Mouse (Mus musculus) embryonic facial prominence, embryonic 10.5 days (tissue): ENCODE results near the gene Pik3c2g. TPM values are rescaled to one million over a fixed set of nuclear protein-coding genes. Genes with fewer than 3 reads are reported as not detected.

Experiments
- DNase-seq: peaks from one replicate; pipeline ENCODE4 v3.0.0-alpha.2; 2017; ENCODE audit warnings: low spot score
- H3K27ac ChIP-seq: fragments of 300-500 bp; sonication (generic); replicated peaks from 2 replicates; pipeline ENCODE4 v1.5.1; 2016; ENCODE audit warnings: mild to moderate bottlenecking
- H3K27me3 ChIP-seq: fragments of 300-500 bp; sonication (generic); replicated peaks from 2 replicates; pipeline ENCODE4 v1.6.1; 2016; ENCODE audit warnings: low read depth, mild to moderate bottlenecking; ENCODE audit not compliant: poor library complexity, severe bottlenecking
- H3K36me3 ChIP-seq: fragments of 300-500 bp; sonication (generic); replicated peaks from 2 replicates; pipeline ENCODE4 v1.6.1; 2016; ENCODE audit warnings: mild to moderate bottlenecking, moderate library complexity
- H3K4me1 ChIP-seq: fragments of 300-500 bp; sonication (generic); 2 replicates; pipeline ENCODE4 v1.6.1; 2016
- H3K4me3 ChIP-seq: fragments of 300-500 bp; sonication (generic); 2 replicates; pipeline ENCODE4 v1.5.1; 2016; ENCODE audit warnings: mild to moderate bottlenecking, moderate library complexity
- H3K9me3 ChIP-seq: fragments of 300-500 bp; sonication (generic); 2 replicates; pipeline ENCODE4 v1.6.1; 2016; ENCODE audit warnings: mild to moderate bottlenecking
- WGBS: fragments of 180-500 bp; shearing (Covaris S2); methylation state at CpG from one replicate; pipeline ENCODE4 v1.1.7; 2016; 5-methylcytosine and 5-hydroxymethylcytosine counted together
- polyA plus RNA-seq: library from polyadenylated mRNA; unstranded; fragments of >200 nt; fragmentation: Nextera tagmentation; extraction: Ambion mirVana; gene quantifications from 2 replicates; pipeline ENCODE4 v1.2.1, GENCODE M21; 2016

Gene Pik3c2g
- polyA plus RNA-seq, 1 experiment from 2014 or later, result 0.25 TPM

DNA sequence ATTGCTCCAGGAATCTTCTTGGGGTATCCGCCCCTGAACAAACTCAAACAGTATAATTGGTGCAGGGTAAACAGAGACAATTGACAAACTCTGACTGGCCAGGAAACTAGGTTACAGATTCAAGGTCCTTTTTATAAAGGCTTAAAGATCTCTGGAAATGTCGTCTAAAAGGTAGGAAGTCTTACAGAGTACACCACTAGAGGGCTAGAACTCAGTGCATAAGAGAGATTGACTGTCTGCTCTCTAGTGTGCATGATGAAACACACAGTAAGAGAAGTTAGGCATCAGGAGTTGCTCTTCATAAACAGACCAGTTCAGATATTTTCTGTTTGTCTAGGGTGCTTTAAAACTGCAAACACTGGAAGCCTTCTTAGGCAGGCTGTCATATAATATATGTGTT is 9.4 kb downstream of the Pik3c2g start:
- 52% methylated on average over 2 of the region's 2 CpGs for WGBS
- Histone ChIP-seq H3K27me3 (no peaks in the 10 kb centered on the region), H3K4me1 (0 out of 2 replicates have a peak, but pooled peaks cover 6% of the 10 kb centered on the region), H3K27ac (no peak overlapping the region), H3K36me3 (no peaks in the 10 kb centered on the region), H3K9me3 (no peaks in the 10 kb centered on the region), H3K4me3 (no peak overlapping the region)
- no peak for DNase-seq

- Histone ChIP-seq H3K9me3 (no peaks in the 10 kb centered on the region), H3K4me3 (no peak overlapping the region), H3K27me3 (no peaks in the 10 kb centered on the region), H3K4me1 (0 out of 2 replicates have a peak, but pooled peaks cover 3% of the 10 kb centered on the region), H3K36me3 (no peaks in the 10 kb centered on the region), H3K27ac (no peak overlapping the region)
- WGBS, result 83% methylated on average over 1 of the region's 1 CpGs
- no peak for DNase-seq
Observed at GRCm38 (mm10) chr6:139599216-139599615, 12.2 kb downstream of the Pik3c2g start.

DNA sequence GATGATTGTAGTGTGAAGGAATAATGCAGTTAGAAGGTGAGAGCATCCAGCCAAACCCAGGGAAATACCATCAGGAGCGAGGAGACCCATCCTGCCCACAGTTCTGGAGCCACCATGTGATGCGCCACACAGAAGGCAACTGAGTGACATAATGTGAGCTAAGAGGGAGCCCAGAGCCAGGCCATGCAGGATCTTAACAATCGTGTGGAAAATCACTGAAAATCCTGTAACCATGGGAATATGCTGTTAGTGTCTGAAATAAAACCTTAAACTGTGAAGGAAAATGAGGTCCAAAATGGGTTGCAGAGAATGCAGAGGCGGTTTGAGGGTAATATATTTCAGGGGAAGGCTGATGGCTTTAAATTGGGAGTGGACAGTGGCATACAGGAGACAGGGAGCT is 31.8 kb downstream of the Pik3c2g start:
- H3K27ac ChIP-seq, result no peak overlapping the region
- 88% methylated on average over 4 of the region's 4 CpGs for WGBS

DNA sequence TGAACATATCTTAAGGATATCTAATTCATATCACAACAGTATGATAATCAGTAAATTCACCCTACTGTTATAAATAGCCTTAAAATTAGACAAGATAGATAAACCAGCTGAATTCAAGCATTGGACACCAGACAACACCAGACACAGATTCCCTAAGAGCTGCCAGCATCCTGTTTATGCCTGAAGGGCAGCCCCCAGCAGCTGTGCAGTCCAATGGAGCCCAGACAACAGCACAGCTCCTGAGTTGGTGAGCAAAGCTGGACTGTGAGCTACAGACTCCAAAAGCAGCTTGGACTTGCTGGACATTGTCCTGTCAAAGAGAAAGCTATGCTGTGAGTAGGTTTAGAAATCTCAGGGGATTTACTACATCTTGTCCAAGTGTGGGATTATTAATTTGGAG is 37.7 kb downstream of the Pik3c2g start:
- no peaks in the 10 kb centered on the region for H3K9me3 ChIP-seq
- H3K36me3 ChIP-seq, result no peaks in the 10 kb centered on the region
- DNase-seq, result no peak
- H3K4me1 ChIP-seq, result no peaks in the 10 kb centered on the region
- H3K27me3 ChIP-seq, result no peaks in the 10 kb centered on the region
- H3K4me3 ChIP-seq, result no peak overlapping the region
- no peak overlapping the region for H3K27ac ChIP-seq

More for the DNA sequence above, 31.8 kb downstream of the Pik3c2g start:
- Histone ChIP-seq H3K4me1 (no peaks in the 10 kb centered on the region), H3K27me3 (no peaks in the 10 kb centered on the region), H3K9me3 (no peaks in the 10 kb centered on the region), H3K4me3 (no peak overlapping the region), H3K36me3 (no peaks in the 10 kb centered on the region)
- no peak for DNase-seq

DNA sequence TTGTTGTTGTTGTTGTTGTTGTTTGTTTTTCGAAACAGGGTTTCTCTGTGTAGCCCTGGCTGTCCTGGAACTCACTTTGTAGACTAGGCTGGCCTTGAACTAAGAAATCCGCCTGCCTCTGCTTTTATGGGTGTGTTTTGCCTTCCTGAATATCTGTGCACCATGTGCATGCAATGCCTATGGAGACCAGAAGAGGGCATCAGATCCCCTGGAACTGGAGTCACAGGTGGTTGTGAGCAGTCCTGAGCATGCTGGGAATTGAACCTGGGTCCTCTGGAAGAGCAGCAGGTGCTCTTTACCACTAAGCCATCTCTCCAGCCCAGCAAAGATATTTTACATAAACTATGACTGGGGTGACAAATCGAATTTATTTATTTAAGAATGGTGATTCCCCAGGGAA is 47.5 kb downstream of the Pik3c2g start:
- 86% methylated on average over 3 of the region's 3 CpGs for WGBS
- no peak overlapping the region for H3K27ac ChIP-seq
- H3K36me3 ChIP-seq, result no peaks in the 10 kb centered on the region
- DNase-seq, result no peak
- no peak overlapping the region for H3K4me3 ChIP-seq
- no peaks in the 10 kb centered on the region for H3K4me1 ChIP-seq
- no peaks in the 10 kb centered on the region for H3K9me3 ChIP-seq
- no peaks in the 10 kb centered on the region for H3K27me3 ChIP-seq

DNA sequence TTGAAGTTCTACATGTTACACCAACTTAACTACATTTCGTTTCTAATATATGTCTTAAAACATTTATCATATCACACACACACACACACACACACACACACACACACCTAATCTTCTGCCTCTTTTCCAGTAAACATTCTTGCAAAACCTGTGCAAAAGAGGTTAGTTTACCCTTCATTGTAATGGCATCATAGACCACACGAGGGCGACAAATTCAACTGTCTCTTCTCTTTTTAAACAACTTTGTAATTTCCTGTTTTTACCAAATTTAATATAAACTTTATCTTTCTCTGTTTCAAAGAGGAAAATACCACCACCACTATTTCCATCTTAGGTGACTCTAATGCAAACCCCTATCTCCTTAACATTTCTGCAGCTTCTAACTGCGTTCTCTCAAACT is 68.4 kb downstream of the Pik3c2g start:
- Histone ChIP-seq H3K4me3 (no peak overlapping the region), H3K4me1 (no peaks in the 10 kb centered on the region), H3K9me3 (0 out of 2 replicates have a peak, but pooled peaks cover 4% of the 10 kb centered on the region), H3K27ac (no peak overlapping the region), H3K36me3 (no peaks in the 10 kb centered on the region), H3K27me3 (no peaks in the 10 kb centered on the region)
- WGBS, result 35% methylated on average over 4 of the region's 4 CpGs
- DNase-seq, result no peak

DNA sequence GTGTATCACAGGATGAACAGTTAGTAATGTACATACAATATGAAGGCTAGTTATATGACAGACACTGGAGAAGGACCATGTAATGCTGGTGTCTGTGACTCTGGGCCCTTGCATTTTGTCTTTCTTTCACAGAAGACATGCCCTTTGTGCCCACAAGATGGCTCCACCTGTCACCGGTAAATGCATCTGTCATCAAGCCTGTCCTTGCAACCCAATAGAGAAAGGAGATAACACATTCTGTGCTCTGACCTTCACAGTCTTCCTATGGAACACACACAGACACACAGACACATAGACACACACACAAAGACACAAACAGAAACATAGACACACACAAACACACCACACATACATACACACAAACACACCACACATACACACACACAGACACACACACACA is 75.4 kb downstream of the Pik3c2g start:
- H3K36me3 ChIP-seq, result no peaks in the 10 kb centered on the region
- no peak for DNase-seq
- H3K9me3 ChIP-seq, result no peaks in the 10 kb centered on the region
- WGBS, result 61% methylated on average over 1 of the region's 1 CpGs
- no peak overlapping the region for H3K27ac ChIP-seq
- no peak overlapping the region for H3K4me3 ChIP-seq
- H3K4me1 ChIP-seq, result no peaks in the 10 kb centered on the region
- H3K27me3 ChIP-seq, result no peaks in the 10 kb centered on the region

DNA sequence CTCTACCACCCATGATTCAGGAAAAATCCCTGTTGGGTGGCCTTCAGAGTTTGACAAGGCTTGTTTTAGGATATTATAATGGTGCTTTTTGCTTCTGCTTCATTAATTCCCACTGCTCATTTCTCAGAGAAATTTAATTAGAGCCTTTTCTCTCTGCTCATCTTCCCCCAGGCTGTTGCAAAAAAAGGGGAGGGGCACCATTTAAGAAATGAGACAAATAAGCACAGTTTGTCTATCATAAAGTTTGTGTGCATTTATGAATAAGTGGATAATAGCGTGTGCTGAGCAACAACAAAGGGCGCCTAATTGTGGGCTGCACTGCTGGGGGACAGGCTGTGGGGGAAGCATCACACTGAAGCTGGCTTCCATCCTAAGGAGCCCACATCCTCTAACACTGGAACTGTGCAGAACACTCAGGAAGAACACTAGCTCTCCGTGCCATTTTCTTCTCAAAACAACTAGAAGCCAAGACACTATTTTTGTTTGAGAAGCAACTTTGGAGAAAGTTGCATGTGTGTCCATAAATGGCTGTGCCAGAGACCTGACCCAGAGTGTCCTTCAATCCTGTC is 131.5 kb downstream of the Pik3c2g start:
- no peak for DNase-seq
- H3K27ac ChIP-seq, result no peak overlapping the region
- WGBS, result 86% methylated on average over 3 of the region's 3 CpGs
- no peaks in the 10 kb centered on the region for H3K4me1 ChIP-seq
- no peak overlapping the region for H3K4me3 ChIP-seq
- H3K27me3 ChIP-seq, result no peaks in the 10 kb centered on the region
- H3K9me3 ChIP-seq, result no peaks in the 10 kb centered on the region
- no peaks in the 10 kb centered on the region for H3K36me3 ChIP-seq

DNA sequence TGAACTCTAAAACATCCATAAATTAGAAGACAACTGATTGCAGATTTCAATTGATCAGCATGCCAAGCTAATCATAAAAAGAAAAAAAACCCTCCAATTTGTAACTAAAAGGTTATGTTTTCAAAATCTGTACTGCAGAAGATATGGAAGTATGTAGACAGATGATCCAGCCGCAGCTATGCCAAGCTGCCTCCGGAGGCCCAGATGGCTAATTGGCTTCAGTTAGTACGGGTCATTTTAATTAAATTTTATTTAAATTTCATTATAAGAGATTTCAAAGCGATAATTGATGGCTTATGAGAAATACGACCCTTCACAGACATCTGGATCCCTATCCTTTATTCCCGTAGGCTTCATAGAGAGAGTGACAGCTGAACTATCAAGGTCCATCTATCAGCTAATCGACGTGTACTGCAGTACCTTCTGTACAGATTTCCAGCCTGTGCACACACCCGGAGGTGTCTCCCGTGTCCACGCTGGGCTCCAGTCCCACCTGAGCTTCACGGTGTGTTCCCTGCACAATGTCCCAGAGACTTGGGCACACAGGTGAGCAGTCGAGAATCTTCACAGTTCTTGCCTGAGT is 132.7 kb downstream of the Pik3c2g start:
- H3K4me1 ChIP-seq, result no peaks in the 10 kb centered on the region
- 85% methylated on average over 13 of the region's 13 CpGs for WGBS
- no peaks in the 10 kb centered on the region for H3K27me3 ChIP-seq
- H3K27ac ChIP-seq, result no peak overlapping the region
- no peak for DNase-seq
- no peaks in the 10 kb centered on the region for H3K36me3 ChIP-seq
- no peaks in the 10 kb centered on the region for H3K9me3 ChIP-seq
- no peak overlapping the region for H3K4me3 ChIP-seq

DNA sequence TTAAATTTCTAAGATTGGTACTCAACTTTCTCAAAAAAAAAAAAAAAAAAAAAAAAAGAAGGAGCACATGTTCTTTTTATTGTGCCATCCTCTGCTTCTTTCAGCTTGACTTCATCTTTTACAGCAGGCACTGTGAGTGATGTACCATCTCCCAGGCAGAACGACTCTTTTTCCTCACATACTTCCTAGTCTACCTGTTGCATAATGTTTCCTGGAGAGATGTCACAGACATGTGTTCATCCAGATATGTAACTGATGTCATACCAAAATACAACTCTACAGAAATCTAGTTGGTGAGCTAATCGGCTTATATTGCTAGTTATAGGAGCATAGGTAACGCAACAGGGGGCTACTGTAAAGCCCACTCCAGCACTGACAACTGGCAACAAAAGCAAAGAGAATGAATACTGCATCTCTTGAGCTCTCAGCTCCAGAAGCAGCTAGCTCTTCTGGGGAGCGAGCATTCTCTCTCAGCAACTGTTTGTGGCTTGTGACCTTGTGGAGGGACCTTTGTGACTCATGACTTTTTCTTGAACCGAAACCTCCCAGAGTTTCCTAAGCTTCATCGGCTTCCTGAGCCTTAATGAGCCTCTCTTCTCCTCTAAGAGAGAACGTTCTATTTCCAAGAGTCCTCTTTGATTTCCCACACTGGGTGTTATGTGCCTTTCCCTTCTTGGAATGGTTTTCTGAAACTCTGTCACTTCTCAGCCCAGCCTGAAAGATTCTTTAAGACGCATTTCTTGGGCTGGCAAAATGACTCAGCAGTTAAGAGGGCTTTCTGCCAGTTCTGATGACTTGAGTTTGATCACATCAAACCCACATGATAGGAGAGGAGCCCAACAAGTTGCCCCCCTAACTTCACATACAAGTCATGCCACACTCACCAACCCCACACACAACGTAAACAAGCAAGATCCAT is 148.9 kb downstream of the Pik3c2g start:
- WGBS, result 87% methylated on average over 9 of the region's 9 CpGs
- Histone ChIP-seq H3K4me1 (no peaks in the 10 kb centered on the region), H3K27me3 (no peaks in the 10 kb centered on the region), H3K27ac (no peak overlapping the region), H3K36me3 (no peaks in the 10 kb centered on the region), H3K9me3 (no peaks in the 10 kb centered on the region), H3K4me3 (no peak overlapping the region)
- no peak for DNase-seq

DNA sequence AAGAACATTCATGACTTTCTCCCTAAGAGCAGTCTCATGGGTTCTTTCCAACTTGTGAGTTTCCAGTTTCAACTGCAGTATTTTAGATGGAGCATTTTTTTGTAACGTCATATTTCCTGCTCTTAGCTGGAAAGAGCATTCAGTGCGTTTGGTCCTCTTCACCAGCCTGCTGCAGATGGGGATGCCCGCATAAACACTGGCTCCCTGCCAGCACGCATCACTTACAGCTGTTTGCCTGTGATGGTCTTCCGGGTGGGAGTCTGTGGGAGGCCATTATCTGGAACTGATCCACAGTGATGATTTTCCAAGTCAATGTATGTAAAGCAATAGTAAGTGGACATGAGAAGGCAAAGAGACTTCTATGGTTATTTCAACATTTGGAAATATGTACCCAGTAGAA is 151.3 kb downstream of the Pik3c2g start:
- H3K36me3 ChIP-seq, result no peaks in the 10 kb centered on the region
- DNase-seq, result no peak
- H3K4me1 ChIP-seq, result no peaks in the 10 kb centered on the region
- H3K27ac ChIP-seq, result no peak overlapping the region
- no peaks in the 10 kb centered on the region for H3K27me3 ChIP-seq
- H3K9me3 ChIP-seq, result no peaks in the 10 kb centered on the region
- 78% methylated on average over 5 of the region's 5 CpGs for WGBS
- no peak overlapping the region for H3K4me3 ChIP-seq

GRCm38 (mm10) chr6:139742693-139743432 is 155.8 kb downstream of the Pik3c2g start:
- 87% methylated on average over 12 of the region's 12 CpGs for WGBS
- Histone ChIP-seq H3K4me3 (no peak overlapping the region), H3K36me3 (no peaks in the 10 kb centered on the region), H3K27me3 (no peaks in the 10 kb centered on the region), H3K9me3 (no peaks in the 10 kb centered on the region), H3K4me1 (no peaks in the 10 kb centered on the region), H3K27ac (no peak overlapping the region)
- no peak for DNase-seq
